ENCODE assay signal across 28 mouse cellular contexts in the genomic region with DNA sequence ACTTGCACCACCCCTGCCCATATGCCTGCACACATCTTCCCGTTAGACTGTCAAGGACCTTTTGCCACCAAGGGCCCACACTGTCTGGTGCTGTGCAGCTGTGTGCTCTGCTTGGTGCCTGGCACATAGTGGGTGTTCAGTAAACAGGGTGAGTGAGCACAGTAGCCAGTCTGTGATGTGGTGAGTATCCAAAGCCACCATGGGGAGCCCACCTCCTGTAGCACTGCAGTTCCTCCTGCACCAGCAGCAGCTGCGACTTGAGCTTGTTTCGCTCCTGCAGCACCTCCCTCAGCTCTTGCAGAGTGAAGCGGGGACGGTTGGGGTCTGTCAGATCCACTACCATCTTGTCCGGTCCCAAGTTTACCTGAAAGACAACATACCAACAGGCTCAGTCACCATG. TPM values are rescaled to one million over a fixed set of nuclear protein-coding genes. Genes with fewer than 3 reads are reported as not detected.
DNase-seq lines count a peak whose midpoint lies in the region; ATAC-seq and TF ChIP-seq lines count a peak whose summit lies in the region.
"Had no signal": no experiment of that assay in that cellular context is flagged by ENCODE, and none has a peak within 500 bp of the region (broad histone marks: within the 10 kb centered on the region; RNA-seq: fewer than 3 reads in every experiment).

No protein-coding gene starts in this region.

- no peak for TF ChIP-seq POLR2A in testis, adult 2 months (IDR thresholded peaks at IDR 0.05; ENCODE audit: control insufficient read depth, low read depth, low read length)

- no peaks in the 10 kb centered on the region; the same call in 1 of the 2 replicates for H3K36me3 ChIP-seq in testis, adult 2 months (ENCODE audit: control insufficient read depth, insufficient read depth, low read length)

- peak overlapping the region; percentile 7; the same call in 1 of the 2 replicates for H3K4me3 ChIP-seq in testis, adult 2 months (ENCODE audit: control insufficient read depth, low read depth, low read length)
- H3K4me3 ChIP-seq: embryonic facial prominence, embryonic 10.5 days; embryonic facial prominence, embryonic 13.5 days; erythroblast, embryonic 14.5 days; forebrain, embryonic 12.5 days; forebrain, embryonic 15.5 days; heart, embryonic 12.5 days; heart, embryonic 15.5 days; hindbrain, embryonic 15.5 days had no signal

- H3K27ac ChIP-seq in testis, adult 2 months (ENCODE audit: control insufficient read depth, insufficient read depth, low read depth, low read length): no peak overlapping the region
- H3K27ac ChIP-seq: embryonic facial prominence, embryonic 10.5 days; embryonic facial prominence, embryonic 13.5 days; forebrain, embryonic 12.5 days; forebrain, embryonic 15.5 days; heart, embryonic 15.5 days; hindbrain, embryonic 15.5 days had no signal

- no peak for DNase-seq in testis, postnatal 14 days (ENCODE audit: low spot score)
- DNase-seq in thymus, postnatal 10 days (ENCODE audit: low spot score in 2 of 2): peak; percentile 55 to 73
- DNase-seq in thymus, postnatal 36 days: peak; percentile 55 to 76
- DNase-seq in urinary bladder, postnatal 10 days (ENCODE audit: low spot score): no peak
- DNase-seq in cerebellum, postnatal 36 days: no peak
- DNase-seq in kidney, adult 8-10 months: no peak
- DNase-seq: adrenal gland, adult 8-10 months; adrenal gland, postnatal 25 days; B cell, adult 2 months; cerebellum, adult 18-20 months; cerebellum, adult 9-10 months; cerebellum, postnatal 25 days; embryo, embryonic 11 days; gastrocnemius, postnatal 25 days; heart, adult 18-20 months; heart, postnatal 10 days; heart, postnatal 36 days had no signal

- no peak for TF ChIP-seq CTCF in testis, adult 2 months (IDR thresholded peaks at IDR 0.05; ENCODE audit: control insufficient read depth, insufficient read depth, insufficient replicate concordance, low read depth, low read length)

- no peaks in the 10 kb centered on the region for H3K27me3 ChIP-seq in testis, adult 2 months (ENCODE audit: control insufficient read depth, insufficient read depth, low read length)
- H3K27me3 ChIP-seq: embryonic facial prominence, embryonic 13.5 days; forebrain, embryonic 12.5 days; forebrain, embryonic 15.5 days; heart, embryonic 12.5 days; heart, embryonic 15.5 days; hindbrain, embryonic 15.5 days had no signal

- ATAC-seq in monocyte, adult 5-6 weeks (replicated peaks; ENCODE audit: insufficient number of reproducible peaks, low FRiP score, low TSS enrichment, poor library complexity, severe bottlenecking): 0 out of 2 replicates have a peak, but pooled peaks have one; percentile 32
- ATAC-seq: activated CD4-positive, CD25-positive, alpha-beta regulatory T cell, adult 4 months; forebrain, embryonic 15.5 days had no signal

- H3K4me1 ChIP-seq in testis, adult 2 months (ENCODE audit: control insufficient read depth, insufficient read depth, low read length): no peaks in the 10 kb centered on the region
- H3K4me1 ChIP-seq: embryonic facial prominence, embryonic 10.5 days; embryonic facial prominence, embryonic 13.5 days; forebrain, embryonic 12.5 days; forebrain, embryonic 15.5 days; heart, embryonic 12.5 days; heart, embryonic 15.5 days; hindbrain, embryonic 15.5 days had no signal

RNA-seq across cellular contexts. Expression of a gene that starts 8.7 kb away (rescaled TPM):
- polyA plus RNA-seq in testis, adult 2 months (2012; rRNA removed): 19.6 and 20.8 TPM in 2 replicates
- total RNA-seq in monocyte, adult 5-6 weeks (2017): 47.8 to 86.1 TPM (median 71.4 TPM) in 3 replicates

RNA-seq across cellular contexts. Expression of a gene that starts 13.4 kb away (rescaled TPM):
- polyA plus RNA-seq in testis, adult 2 months (2012; rRNA removed): 26.5 and 35.7 TPM in 2 replicates
- total RNA-seq in monocyte, adult 5-6 weeks (2017): 7.4 to 12.5 TPM (median 9.8 TPM) in 3 replicates

RNA-seq across cellular contexts. Expression of a gene that starts 29.8 kb away (rescaled TPM):
- polyA plus RNA-seq in testis, adult 2 months (2012; rRNA removed): 23.4 and 24.9 TPM in 2 replicates
- total RNA-seq in monocyte, adult 5-6 weeks (2017): 78.3 to 109 TPM (median 102 TPM) in 3 replicates

RNA-seq across cellular contexts. Expression of a gene that starts 43.7 kb away (rescaled TPM):
- 38.8 and 46.6 TPM in 2 replicates for polyA plus RNA-seq in testis, adult 2 months (2012; rRNA removed)
- 178 to 275 TPM (median 193 TPM) in 3 replicates for total RNA-seq in monocyte, adult 5-6 weeks (2017)

Comparison
In these comparisons a context has a peak if more than half of its experiments do, and no peak if none do; other contexts are left out.
1. DNase-seq: peak in thymus, postnatal 10 days (2 of 2) and thymus, postnatal 36 days (2 of 2); none in testis, postnatal 14 days (single experiment), urinary bladder, postnatal 10 days (single experiment), cerebellum, postnatal 36 days (0 of 2) and kidney, adult 8-10 months (0 of 2).